Mouse (Mus musculus) left cerebral cortex, postnatal 10 days (tissue): Measurements from ENCODE around the gene Zfp740. TPM values are rescaled to one million over a fixed set of nuclear protein-coding genes. Genes with fewer than 3 reads are reported as not detected.

Experiments
- DNase-seq, 2 experiments: peaks; one replicate each; pipeline ENCODE4 v3.0.0; 2021 to 2022; ENCODE audit warnings: low spot score in 2 of 2, mixed read lengths in 1 of 2; ENCODE audit errors: extremely low spot score in 1 of 2
- intact Hi-C: fragments of 180-260 bp; cut with DNase I; formaldehyde crosslinking; loops from one replicate; pipeline ENCODE4 v1.15.1; 2025
- total RNA-seq, 2 experiments: library from RNA; stranded (reverse); gene quantifications; 2 replicates each; pipeline ENCODE4 v1.2.3; 2021

The Zfp740 gene
- total RNA-seq, 2 experiments from 2014 or later: 53.2 to 56.7 TPM

GRCm38 (mm10) chr15:102258581-102259253 is 55.7 kb downstream of the Zfp740 start:
- intact Hi-C loops: no loop called here
- peak in 1 of 2 experiments; percentile 27 for DNase-seq

- DNase-seq: no peak
- intact Hi-C loops: no loop called here
Observed at GRCm38 (mm10) chr15:102262582-102262981, 59.5 kb downstream of the Zfp740 start.

GRCm38 (mm10) chr15:102263037-102263436 is 60.0 kb downstream of the Zfp740 start:
- intact Hi-C loops: no loop called here

More at GRCm38 (mm10) chr15:102263037-102263436, 60.0 kb downstream of the Zfp740 start:
- DNase-seq: no peak

Other genes with a start within 250 kb of the Zfp740 start
- gene Krt78, start 249.0 kb upstream of the Zfp740 start, total RNA-seq: under 1 TPM in 1 of 2 experiments, not detected in 1; 0.09 TPM
- not detected for gene Krt8, start 198.8 kb upstream of the Zfp740 start, total RNA-seq
- under 1 TPM in 1 of 2 experiments, not detected in 1; 0.77 TPM for gene Krt18, start 175.1 kb upstream of the Zfp740 start, total RNA-seq
- 100 to 1,000 TPM; 176 to 177 TPM for gene Eif4b, start 129.5 kb upstream of the Zfp740 start, total RNA-seq
- gene Tns2, start 102.8 kb upstream of the Zfp740 start, total RNA-seq: 10 to 100 TPM; 12.2 to 13.1 TPM
- 100 to 1,000 TPM; 149 to 150 TPM for gene Spryd3, start 67.0 kb upstream of the Zfp740 start, total RNA-seq
- 1 to 10 TPM; 3.1 to 4.1 TPM for gene Igfbp6, start 58.9 kb upstream of the Zfp740 start, total RNA-seq
- under 1 TPM in 1 of 2 experiments, not detected in 1; 0.16 TPM for gene Soat2, start 52.7 kb upstream of the Zfp740 start, total RNA-seq
- 10 to 100 TPM; 25.8 to 27.5 TPM for gene Csad, start 1.5 kb downstream of the Zfp740 start, total RNA-seq
- gene Itgb7, start 28.7 kb downstream of the Zfp740 start, total RNA-seq: 1 to 10 TPM in 1 of 2 experiments, under 1 TPM in 1; 0.71 to 1.3 TPM
- gene Rarg, start 54.3 kb downstream of the Zfp740 start, total RNA-seq: 10 to 100 TPM in 1 of 2 experiments, 1 to 10 TPM in 1; 9.3 to 11.4 TPM
- gene Gm9918, start 67.3 kb downstream of the Zfp740 start, total RNA-seq: not detected
- gene Mfsd5, start 76.2 kb downstream of the Zfp740 start, total RNA-seq: 10 to 100 TPM; 35.7 to 36.0 TPM
- gene Espl1, start 93.0 kb downstream of the Zfp740 start, total RNA-seq: 1 to 10 TPM; 2.0 to 2.9 TPM
- 100 to 1,000 TPM; 344 to 355 TPM for gene Pfdn5, start 122.9 kb downstream of the Zfp740 start, total RNA-seq
- 10 to 100 TPM; 48.0 to 53.3 TPM for gene Myg1, start 128.5 kb downstream of the Zfp740 start, total RNA-seq
- gene Aaas, start 147.5 kb downstream of the Zfp740 start, total RNA-seq: 10 to 100 TPM; 20.2 to 30.8 TPM
- under 1 TPM; 0.26 to 0.39 TPM for gene Sp7, start 163.9 kb downstream of the Zfp740 start, total RNA-seq
- gene Sp1, start 202.9 kb downstream of the Zfp740 start, total RNA-seq: 10 to 100 TPM; 23.1 to 26.4 TPM
- gene Amhr2, start 242.1 kb downstream of the Zfp740 start, total RNA-seq: under 1 TPM in 1 of 2 experiments, not detected in 1; 0.81 TPM